Mouse (Mus musculus): ENCODE measurements around the gene Arsk. TPM values are rescaled to one million over a fixed set of nuclear protein-coding genes. Genes with fewer than 3 reads are reported as not detected.
A peak's percentile ranks its signal among the peaks of the same experiment; 100 is the strongest.

Gene Arsk
- total RNA-seq, 1 experiment from 2014 or later, result 16.9 TPM

DNA sequence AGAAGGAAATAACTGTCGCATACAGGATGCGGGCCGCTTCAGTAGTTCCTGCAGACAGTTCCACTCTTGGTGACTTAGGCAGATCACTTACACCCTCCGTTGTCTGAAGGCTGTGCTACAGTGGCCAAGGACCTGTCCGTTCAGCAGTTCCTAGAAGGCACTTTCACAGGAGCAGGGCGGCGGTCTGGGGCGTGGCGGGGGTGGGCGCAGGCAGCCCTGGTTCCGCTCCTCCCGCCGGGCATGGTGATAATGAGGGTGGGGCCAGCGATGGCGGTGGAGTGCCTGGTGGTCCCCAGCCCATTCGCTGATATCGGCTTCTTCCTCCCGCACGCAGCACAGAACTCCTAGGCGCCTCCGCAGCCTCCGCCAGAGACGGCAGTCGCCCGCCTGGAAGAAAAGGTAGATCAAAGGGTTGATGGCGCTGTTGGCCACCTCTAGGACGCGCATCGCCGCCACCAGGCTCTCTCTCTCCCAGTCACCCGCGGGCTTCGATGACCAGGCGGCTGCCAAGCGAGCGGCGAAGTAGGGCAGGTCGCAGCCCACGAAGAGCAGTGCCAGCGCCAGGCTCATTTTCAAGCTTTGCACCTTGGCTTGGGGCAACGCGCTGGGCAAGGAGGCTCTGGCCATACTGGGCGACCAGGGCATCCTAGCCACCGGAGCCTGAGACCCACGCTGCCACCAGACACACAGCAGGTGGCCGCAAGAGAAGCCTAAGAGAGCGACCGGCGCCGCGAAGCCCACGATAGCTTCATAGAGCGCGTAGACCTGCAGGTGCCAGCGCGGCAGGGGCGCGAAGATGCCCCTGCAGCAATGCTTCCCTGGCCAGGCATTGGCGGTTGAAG is 42.8 kb downstream of the Arsk start:
- ATAC-seq (replicated peaks; ENCODE audit: insufficient number of reproducible peaks, low FRiP score, low TSS enrichment, poor library complexity, severe bottlenecking), result peak; percentile 33; the same call in 1 of the 2 replicates

DNA sequence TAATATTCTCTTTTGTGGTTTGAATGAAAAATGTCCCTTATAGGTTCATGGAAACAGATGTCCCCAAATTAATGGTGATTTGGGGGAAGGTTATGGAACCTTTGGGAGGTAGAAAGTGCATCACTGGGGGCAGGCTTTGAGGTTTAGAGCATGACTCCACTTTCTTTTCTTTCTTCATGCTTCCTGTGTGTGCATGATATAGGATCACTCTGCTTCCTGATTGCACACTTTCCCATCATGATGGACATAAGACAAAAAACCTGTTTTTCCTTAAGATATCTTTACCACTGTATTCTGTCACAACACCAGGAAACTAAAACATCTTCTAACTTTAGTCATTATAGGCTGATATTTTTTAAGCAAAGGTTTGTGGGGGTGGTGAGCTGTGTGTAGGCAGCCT is 53.5 kb downstream of the Arsk start:
- no peak for ATAC-seq (replicated peaks; ENCODE audit: insufficient number of reproducible peaks, low FRiP score, low TSS enrichment, poor library complexity, severe bottlenecking)

DNA sequence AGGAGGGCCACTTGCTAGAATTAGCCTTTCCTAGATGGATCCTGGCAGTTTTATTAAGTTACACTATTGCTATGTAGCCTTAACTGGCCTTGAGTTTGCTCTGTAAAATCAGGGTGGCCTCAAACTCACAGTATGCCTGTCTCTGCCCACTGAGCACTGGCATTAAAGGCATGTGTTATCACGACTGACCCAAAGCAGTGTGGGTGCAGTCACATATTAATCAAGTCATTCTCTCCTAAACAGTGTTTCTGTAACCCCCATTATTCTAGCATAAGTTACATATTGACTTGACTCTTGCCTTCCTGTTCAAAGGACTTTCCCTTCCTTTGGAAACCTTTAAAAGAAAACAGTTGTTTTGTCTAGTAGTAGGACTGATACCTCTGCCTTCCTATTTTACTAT is 56.0 kb downstream of the Arsk start:
- no peak for ATAC-seq (replicated peaks; ENCODE audit: insufficient number of reproducible peaks, low FRiP score, low TSS enrichment, poor library complexity, severe bottlenecking)

DNA sequence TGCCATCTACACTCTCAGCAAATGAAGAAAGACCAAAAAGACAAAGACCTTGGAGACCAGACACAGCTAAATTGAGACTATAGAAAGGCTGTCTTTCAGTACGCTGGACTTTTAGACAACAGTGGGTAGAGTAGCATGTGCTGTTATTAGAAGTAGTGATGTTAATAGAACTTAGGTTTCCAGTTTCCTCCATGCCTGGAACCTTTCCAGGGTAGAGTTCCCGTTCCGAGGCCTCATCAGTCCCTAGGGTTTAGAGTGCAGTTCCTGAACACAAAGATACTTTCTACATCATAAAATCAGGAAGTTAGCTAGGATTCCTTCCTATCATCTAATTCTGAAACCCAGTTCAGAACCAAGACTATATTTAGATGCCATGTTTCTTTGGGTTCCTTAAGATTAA is 73.9 kb downstream of the Arsk start:
- no peak for ATAC-seq (replicated peaks; ENCODE audit: insufficient number of reproducible peaks, low FRiP score, low TSS enrichment, poor library complexity, severe bottlenecking)

DNA sequence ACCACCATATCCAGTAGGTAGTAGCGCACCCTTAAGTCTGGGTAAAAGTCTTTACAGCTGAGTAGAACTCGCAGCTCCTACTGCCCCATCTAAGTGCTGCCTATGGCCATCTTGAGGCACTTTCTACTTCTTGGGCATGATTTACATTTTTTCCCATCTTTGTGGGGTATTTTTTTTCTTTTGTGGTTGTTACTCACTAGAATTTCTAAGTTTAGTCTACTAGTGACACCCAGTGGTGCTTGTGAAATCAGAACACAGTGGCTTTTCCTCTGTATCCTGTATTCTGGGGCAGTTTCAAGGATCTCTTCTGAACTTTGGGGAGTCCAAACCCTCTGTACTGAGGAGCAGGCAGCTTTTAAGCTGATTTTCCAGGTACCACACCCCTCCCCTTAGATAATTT is 76.7 kb downstream of the Arsk start:
- ATAC-seq (replicated peaks; ENCODE audit: insufficient number of reproducible peaks, low FRiP score, low TSS enrichment, poor library complexity, severe bottlenecking), result no peak

DNA sequence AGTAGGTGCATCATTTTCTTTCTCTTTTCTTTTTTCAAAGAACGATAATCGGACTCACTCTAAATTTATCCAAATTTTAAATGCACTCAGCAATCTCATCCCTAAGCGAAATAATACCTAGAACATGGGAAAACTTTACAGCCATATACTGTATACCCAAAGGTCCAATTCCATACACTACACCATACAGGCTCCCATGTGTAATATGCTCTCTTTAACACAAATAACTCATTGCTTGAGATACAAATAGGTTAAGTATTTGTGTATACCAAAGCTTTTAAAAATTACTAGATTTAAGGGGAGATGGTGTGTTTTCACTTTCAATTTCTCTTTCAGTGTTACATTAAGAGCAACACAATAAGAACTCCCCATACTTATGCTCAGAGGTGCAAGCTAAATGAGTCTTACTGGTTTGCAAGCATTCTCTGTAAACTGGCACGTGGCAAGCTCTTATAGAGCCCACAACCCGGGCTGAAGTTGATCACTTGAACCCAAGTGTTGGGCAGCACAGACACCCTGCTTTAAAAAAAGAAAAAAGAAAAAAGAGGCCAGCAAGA is 79.5 kb downstream of the Arsk start:
- ATAC-seq (replicated peaks; ENCODE audit: insufficient number of reproducible peaks, low FRiP score, low TSS enrichment, poor library complexity, severe bottlenecking), result no peak

DNA sequence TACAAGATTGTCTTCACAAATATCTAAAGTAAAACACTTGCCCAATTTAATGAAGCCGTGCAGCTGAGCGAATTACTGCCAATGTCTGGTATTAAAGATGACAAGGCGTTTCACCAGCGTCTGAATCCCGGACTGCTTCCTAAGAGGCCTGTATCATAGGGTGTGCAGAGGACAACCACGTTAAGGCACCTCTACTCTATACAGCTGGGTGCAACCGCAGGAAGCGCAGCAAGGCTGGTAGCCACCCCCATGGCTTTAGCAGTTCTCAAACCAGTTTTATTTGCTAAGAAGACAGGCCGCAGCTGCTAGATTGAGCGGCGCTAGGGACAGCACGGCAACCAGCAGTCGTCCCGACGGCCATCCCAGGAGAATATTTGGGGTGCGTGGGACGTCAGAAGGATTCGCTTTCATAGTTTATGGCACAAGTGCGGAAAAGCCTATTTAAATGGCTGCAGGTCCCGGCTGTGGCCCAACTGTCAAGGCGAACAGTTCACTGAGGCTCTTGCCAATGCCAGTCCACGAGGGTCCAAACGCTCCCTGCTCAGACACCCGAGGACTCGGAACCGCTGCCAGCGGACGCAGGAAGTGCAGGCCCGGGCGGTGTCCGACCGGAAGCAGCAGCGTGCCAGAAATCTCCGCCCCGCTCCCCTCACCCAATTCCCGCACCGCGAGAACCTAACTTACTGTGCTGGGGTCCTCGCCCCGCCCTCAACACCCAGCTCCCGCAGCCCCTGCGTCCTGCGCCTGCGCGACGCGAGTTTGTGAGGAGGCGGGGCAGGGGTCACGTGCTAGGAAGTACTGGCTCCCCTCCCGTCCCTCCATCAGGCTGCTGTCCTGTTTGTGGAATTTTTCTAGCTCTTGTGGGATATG is 80.3 kb downstream of the Arsk start, which contains the start of gene Rfesd:
TSS of gene Rfesd (minus strand) at position 746 of the 870 bp plus-strand sequence.
- peak; percentile 99 for ATAC-seq (replicated peaks; ENCODE audit: insufficient number of reproducible peaks, low FRiP score, low TSS enrichment, poor library complexity, severe bottlenecking)

DNA sequence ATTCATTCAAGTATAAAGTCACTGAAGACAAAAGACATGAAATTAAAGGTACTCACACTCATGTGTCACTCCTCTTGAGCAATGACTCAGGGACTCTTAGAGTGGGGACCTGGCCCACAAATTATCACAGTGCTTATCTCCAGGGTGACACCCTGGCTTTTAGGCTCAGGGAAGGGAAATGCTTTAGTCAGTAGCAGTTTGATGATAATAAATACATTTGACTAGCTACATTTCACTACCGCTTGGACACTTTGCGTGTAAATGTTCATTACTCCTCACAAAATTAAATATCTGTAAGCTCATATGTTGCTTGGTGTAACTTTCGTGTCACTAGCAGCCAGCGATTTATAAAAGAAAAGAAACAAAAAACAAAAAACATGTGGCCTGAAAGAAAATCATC is 81.0 kb downstream of the Arsk start:
- no peak for ATAC-seq (replicated peaks; ENCODE audit: insufficient number of reproducible peaks, low FRiP score, low TSS enrichment, poor library complexity, severe bottlenecking)

DNA sequence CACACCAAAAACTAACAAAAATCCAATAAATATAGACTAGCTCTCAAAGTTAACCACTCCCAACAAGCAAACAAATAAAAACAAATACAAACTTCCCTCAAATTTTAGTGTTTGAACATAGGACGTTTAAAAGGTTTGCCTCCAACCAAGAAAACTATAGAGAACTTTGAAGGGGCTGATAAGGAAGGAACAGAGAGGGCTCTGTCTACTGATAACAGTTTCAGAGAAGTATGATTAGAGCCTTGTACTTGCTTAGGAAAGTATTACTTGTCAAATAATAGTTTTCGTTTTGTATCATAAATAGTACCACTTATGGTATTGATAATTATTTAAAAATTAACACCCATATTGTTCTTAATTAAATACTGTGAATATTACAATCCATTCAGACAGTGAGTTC is 83.9 kb downstream of the Arsk start:
- ATAC-seq (replicated peaks; ENCODE audit: insufficient number of reproducible peaks, low FRiP score, low TSS enrichment, poor library complexity, severe bottlenecking), result no peak

Other genes with a start within 250 kb of the Arsk start
- gene Rhobtb3, start 154.7 kb downstream of the Arsk start, total RNA-seq (2017), result 0.97 TPM in 1 of 3 replicates, not detected in the others
- gene Spata9, start 131.5 kb downstream of the Arsk start, total RNA-seq (2017), result not detected in 3 replicates
- 12.1 to 24.4 TPM (median 14.1 TPM) in 3 replicates for gene Rfesd, start 79.9 kb downstream of the Arsk start, total RNA-seq (2017)
- not detected in 3 replicates for gene Gpr150, start 41.7 kb downstream of the Arsk start, total RNA-seq (2017)
- 19.1 to 33.6 TPM (median 32.7 TPM) in 3 replicates for gene Ttc37, start 74 bp upstream of the Arsk start, total RNA-seq (2017)
- gene Fam81b, start 206.4 kb upstream of the Arsk start, total RNA-seq (2017), result not detected in 3 replicates